Mouse (Mus musculus) central nervous system, embryonic 11.5 days (tissue): ENCODE results near the gene Mvd. TPM values are rescaled to one million over a fixed set of nuclear protein-coding genes. Genes with fewer than 3 reads are reported as not detected.

Experiments
- polyA plus RNA-seq: library from polyadenylated mRNA; depleted of rRNA; stranded (reverse); fragments of >200 nt; gene quantifications from 2 replicates; pipeline ENCODE4 v1.2.3, GENCODE M21; 2012; rRNA removed

Mvd gene
- 34.6 and 43.5 TPM in 2 replicates for polyA plus RNA-seq

DNA sequence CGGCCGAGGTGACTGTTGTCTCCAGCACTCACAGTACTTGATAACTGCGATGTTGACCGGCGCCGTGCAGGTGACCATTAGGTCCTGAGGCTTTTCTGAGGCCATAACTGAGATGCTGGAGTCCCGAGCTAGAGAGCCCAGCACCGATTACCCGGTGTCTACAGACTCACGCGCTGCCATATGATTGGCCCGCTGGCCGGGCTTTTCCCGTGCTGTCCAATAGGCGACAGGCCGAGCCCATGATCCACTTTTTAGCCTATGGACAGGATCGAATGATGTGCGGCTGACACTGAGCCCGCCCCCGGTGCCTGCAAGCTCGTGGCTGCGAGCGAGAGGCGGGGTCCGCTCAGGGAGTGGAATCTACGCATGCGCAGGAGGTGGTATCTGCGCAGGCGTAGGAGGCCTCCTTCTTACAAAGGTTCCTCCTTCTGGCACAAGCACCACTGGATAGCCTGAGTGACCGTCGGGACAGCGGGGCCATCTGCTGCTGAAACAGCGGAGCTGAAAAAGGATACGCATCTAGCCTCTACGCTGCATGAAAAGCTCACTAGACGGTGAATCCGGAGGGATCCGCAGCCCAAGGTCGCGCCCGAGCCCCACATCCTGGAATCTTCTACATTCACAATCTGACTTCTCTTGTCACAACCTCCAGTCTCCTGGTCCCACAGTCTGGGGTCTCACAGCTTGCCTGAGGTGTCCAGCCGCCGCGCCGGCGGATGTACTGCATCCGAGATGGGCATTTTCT is at the start of gene Mvd:
TSS of gene Mvd (minus strand) at position 161 of the 745 bp plus-strand sequence.

DNA sequence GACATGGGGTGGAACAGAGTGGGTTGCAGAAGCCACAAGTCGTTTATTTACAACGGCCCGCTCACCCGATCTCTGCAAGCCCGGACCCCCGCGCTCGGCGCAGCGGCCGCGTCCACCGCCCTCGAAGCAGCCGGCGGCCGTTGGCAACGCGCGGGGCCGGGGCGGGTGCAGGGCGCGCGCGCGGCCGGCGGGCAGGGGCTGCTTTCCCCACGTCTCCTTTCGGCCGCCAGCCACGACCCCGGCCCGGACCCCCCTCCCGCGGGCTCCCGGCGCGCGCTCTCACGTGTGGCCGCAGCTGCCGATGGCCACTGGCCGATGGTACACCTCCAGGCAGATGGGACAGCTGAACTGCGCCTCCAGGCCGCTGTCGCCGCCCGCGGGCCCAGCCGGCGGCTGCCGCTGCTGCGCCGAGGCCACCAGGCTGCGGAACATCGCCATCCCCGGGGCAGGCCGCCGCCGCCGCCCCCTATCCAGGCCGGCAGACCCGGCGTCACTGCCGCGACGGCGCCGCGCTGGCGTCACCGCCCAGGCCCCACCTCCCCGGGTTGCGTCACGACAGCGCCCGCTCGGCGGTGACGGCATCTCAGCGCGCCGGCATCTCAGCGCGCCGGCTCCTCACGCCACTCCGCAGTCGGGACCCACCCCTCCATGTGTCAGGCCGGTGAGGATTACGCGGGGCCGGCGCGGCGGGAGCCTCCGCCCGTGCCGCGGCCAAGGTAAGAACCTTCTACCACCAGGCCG is 32.5 kb upstream of the Mvd start, which contains the start of the genes Rnf166 and Ctu2:
TSS of gene Rnf166 (minus strand) at position 485 of the 741 bp plus-strand sequence.
TSS of gene Ctu2 (plus strand) at position 564 of the 741 bp plus-strand sequence.

DNA sequence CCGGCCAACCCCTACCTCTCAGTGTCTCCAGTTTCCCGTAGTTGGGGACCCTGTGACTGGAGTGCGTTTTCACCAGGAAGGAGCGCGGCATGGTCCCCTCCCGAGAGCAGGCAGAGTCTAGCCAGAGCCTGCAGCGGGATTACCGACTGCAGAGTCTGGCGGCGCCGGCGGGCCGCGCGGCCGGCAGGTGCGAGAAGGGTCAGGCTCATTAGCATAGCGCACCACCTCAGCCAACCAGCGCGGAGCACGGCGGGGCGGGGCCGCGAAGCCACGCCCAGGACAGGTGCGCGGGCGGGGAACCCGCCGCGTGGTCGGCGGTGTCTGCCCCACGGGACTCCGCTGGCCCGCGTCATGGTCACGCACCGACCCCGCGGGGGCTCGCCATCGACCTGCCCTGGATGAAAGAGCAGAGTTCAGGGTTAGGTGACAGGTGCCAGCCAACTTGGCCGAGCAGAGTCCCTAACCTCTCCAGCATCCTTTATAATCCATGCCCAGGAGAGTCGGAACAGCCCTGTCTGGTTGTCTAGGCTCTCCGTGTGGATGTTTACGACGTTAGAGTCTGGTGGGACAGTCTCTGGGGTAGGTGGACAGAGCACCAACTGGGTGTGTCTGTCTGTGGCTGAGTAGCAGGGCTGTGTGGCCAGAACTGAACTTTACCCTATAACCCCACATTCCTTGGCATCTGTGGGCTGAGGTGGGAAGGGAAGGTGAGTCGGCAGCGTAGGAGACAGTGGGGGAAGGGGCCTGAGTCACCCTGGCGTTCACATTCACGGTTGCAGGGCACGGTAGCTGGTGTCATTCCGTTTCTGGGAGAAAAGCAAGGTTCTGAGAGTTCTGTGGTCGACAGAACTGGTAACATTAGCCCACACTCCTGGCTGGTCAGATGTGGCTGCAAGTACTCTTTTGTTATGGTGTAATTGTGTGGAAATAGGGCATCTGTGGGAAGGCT is 17.6 kb upstream of the Mvd start, which contains the start of gene Snai3:
TSS of gene Snai3 (minus strand) at position 210 of the 949 bp plus-strand sequence.

DNA sequence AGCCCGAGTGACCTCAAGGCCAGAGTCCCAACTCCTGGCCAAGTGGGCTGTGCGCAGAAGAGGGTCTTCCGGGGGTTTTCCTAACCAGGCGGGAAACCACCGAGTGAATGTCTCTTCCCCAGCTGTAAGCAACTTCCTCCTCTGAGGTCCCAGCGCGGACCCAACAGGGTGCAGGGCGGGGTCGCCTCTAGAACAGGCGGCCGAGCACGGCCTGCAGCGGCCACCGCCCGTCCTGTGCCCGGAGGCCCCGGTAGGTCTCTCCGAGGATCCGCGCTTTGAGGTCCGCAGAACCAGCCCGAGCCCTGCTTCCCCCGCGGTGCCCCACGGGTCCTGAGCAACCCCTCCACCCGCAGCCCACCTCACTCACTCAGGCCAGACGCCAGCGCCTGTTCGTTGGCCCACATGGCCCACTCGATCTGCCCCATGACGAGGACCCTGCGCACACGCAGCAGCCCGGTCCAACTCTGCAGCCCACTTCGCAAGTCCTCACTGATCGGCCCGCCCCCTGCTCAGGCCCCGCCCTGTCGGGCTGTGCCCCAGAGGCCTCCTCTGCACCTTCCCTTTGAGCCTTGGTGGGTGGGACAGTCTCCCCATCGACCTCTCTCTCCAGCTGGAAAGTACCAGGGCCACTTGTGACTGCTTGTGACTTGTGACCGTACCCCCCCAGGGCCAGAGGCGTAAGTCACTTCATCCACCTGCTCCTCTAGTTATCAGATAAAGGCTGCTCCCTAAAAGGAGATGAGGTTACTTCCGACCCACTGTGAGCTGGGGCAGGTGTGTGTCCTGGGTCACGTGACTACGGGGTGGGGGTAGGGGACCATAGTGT is 10.6 kb downstream of the Mvd start, which contains the start of gene Cyba:
TSS of gene Cyba (minus strand) at position 488 of the 826 bp plus-strand sequence.

DNA sequence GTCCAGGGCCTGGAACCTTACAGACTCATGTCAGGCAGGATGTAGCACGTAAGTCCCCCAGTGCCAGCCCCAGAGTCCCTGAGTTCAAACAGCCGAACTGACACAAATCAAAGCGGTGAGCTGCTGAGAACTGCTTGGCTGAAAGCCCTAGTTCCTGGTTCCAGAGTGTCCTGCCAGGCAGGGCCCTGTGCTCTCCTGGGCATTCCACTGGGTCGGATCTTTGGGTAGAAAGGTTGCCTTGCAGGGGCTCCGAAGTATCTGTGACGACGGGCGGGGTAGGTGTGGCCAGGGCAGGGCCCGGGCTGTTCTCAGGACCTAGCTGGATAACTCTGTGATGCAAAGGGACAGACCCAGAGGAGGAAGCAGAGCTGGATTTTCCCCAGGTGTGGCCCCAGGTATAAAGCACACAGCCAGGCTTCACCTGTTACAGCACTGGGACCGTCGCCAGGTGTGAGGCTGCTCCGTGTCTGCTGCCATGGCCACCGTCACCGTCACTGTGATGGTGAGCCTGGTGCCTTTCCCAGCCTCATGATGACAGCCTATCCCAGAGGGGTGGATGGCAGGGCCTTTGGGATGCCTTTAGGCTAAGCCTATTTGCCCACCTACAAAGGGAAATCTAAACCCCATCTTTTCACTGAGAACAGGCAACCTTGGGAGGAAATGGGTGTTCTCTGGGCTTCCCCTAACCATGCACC is 21.7 kb downstream of the Mvd start, which contains the start of gene Il17c:
TSS of gene Il17c (plus strand) at position 645 of the 695 bp plus-strand sequence.

Other genes starting within 250 kb of the Mvd start
- 16.8 and 59.4 TPM in 2 replicates for gene Zfpm1, start 161.3 kb downstream of the Mvd start, polyA plus RNA-seq
- gene Trhr2, start 82.7 kb downstream of the Mvd start, polyA plus RNA-seq: 0.06 and 0.07 TPM in 2 replicates
- gene Zc3h18, start 66.8 kb downstream of the Mvd start, polyA plus RNA-seq: 66.3 and 133 TPM in 2 replicates
- 0.44 and 0.46 TPM in 2 replicates for gene Il17c, start 21.4 kb downstream of the Mvd start, polyA plus RNA-seq
- gene Cyba, start 10.5 kb downstream of the Mvd start, polyA plus RNA-seq: 31.4 and 37.6 TPM in 2 replicates
- 0.09 and 0.13 TPM in 2 replicates for gene Snai3, start 17.3 kb upstream of the Mvd start, polyA plus RNA-seq
- gene Rnf166, start 32.6 kb upstream of the Mvd start, polyA plus RNA-seq: 34.0 and 46.0 TPM in 2 replicates
- 60.5 and 74.7 TPM in 2 replicates for gene Ctu2, start 32.7 kb upstream of the Mvd start, polyA plus RNA-seq
- gene Piezo1, start 107.9 kb upstream of the Mvd start, polyA plus RNA-seq: 21.0 and 43.3 TPM in 2 replicates
- 62.7 and 81.6 TPM in 2 replicates for gene Cdt1, start 124.6 kb upstream of the Mvd start, polyA plus RNA-seq
- 141 and 155 TPM in 2 replicates for gene Aprt, start 133.5 kb upstream of the Mvd start, polyA plus RNA-seq
- gene Galns, start 168.0 kb upstream of the Mvd start, polyA plus RNA-seq: 4.8 and 6.7 TPM in 2 replicates
- gene Trappc2l, start 168.2 kb upstream of the Mvd start, polyA plus RNA-seq: 104 and 108 TPM in 2 replicates
- not detected in 2 replicates for gene Pabpn1l, start 179.3 kb upstream of the Mvd start, polyA plus RNA-seq